Mouse (Mus musculus) liver, adult 2 months (tissue): Measurements from ENCODE around the gene Ap4m1.

Source experiments
- CTCF ChIP-seq: fragments of 200-500 bp; IDR thresholded peaks from 2 replicates; pipeline ENCODE4 v1.5.1; 2011; ENCODE audit warnings: low read depth, low read length, control low read depth
- POLR2A ChIP-seq: fragments of 200-500 bp; IDR thresholded peaks from 2 replicates; pipeline ENCODE4 v1.6.1; 2011; ENCODE audit warnings: low read length, control low read depth; ENCODE audit not compliant: insufficient read depth; ENCODE audit errors: extremely low read depth

DNA sequence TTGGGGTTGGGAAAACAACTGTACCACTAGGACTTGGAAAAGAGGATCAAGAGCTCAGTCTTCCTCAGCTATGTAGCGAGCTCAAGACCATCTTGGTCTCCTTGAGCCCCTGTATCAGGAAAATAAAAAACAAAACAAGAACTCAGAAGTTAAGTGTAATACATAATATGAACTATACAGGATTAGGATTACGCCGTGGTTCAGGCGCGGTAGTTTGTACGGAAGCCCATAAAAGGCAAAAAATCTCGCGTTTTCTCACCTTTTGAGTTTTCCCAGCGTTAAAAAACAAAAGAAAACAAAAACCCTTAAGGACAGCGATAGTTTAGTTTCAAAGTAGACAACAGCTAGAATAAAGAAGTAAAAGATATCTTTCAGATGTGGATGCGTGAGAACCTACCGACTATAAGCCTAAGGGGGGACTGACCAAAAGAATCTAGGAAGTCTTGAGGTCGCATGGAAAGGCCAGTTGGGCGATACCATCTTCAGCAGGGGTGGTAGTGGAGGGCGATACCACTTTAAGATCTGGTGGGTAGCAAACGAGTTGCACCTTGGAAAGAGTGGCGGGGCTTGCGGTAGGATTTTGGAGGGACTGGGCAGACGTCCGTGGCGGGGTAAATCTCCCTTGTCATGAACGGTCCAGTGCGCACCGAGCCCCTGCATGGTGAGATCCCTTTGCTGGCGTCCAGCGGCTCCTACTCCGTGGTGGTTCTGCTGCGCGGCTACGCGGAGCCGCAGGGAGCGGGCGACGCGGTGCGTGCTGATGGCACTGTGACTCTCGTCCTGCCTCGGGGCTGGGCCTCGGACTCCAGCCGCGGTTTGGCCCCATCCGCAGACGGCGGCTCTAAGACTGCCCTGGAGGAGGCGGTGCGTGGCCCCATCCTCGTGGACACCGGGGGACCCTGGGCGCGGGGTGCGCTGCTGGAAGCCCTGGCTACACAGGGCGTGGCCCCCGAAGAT is 22.2 kb downstream of the Ap4m1 start, which contains the start of gene Mblac1:
- TF ChIP-seq POLR2A (0 out of 2 replicates have a peak, but pooled peaks have one; percentile 47), CTCF (no peak)
